Mouse (Mus musculus) cortical plate, adult 2 months (tissue): ENCODE measurements at regions not wholly inside any gene's neighbourhood (a gene's known extent, or its start where the extent isn't known, plus 50 kb on each side); places are given as distances from the start of the nearest gene placed in this dataset.

Experiments
- H3K27ac ChIP-seq: fragments of 200-500 bp; 2 replicates; pipeline ENCODE4 v1.5.1; 2012; ENCODE audit warnings: low read length, control low read depth, inconsistent platforms; ENCODE audit not compliant: insufficient read depth
- H3K4me1 ChIP-seq: fragments of 200-500 bp; 2 replicates; pipeline ENCODE4 v1.6.1; 2011; ENCODE audit warnings: low read length; ENCODE audit not compliant: control insufficient read depth, insufficient read depth
- H3K4me3 ChIP-seq: fragments of 200-500 bp; 2 replicates; pipeline ENCODE4 v1.5.1; 2011; ENCODE audit warnings: mild to moderate bottlenecking, low read length, control low read depth; ENCODE audit not compliant: insufficient read depth
- CTCF ChIP-seq: fragments of 200-500 bp; IDR thresholded peaks from 2 replicates; pipeline ENCODE4 v1.5.1; 2011; ENCODE audit warnings: mild to moderate bottlenecking, control low read depth, low read length; ENCODE audit not compliant: insufficient read depth; ENCODE audit errors: extremely low read depth
- POLR2A ChIP-seq: fragments of 200-500 bp; IDR thresholded peaks from 2 replicates; pipeline ENCODE4 v1.6.1; 2011; ENCODE audit warnings: mild to moderate bottlenecking, low read length, control low read depth; ENCODE audit not compliant: insufficient read depth; ENCODE audit errors: extremely low read depth

DNA sequence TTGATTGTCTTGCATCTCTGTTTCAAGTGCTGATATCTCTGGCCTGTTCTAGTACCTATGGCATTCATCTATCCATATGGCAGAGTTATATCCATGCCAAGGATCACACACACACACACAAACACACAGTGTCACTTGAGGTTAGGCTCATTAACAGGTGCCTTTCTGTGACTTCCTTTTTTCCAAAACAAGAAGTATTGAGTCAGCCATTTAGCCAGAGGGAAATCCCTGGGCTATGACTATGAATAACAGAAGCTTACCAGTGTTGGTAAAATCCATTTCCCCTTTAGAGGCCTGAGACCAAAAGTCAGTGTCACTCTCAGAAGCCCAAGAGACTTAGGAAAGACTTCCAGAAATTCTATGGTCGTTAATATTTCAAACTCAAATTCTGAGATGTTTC is 111.6 kb downstream of the Tmco5 start:
- no peaks in the 10 kb centered on the region for H3K4me1 ChIP-seq
- H3K27ac ChIP-seq = no peak overlapping the region
- no peak for TF ChIP-seq CTCF
- H3K4me3 ChIP-seq = no peak overlapping the region

DNA sequence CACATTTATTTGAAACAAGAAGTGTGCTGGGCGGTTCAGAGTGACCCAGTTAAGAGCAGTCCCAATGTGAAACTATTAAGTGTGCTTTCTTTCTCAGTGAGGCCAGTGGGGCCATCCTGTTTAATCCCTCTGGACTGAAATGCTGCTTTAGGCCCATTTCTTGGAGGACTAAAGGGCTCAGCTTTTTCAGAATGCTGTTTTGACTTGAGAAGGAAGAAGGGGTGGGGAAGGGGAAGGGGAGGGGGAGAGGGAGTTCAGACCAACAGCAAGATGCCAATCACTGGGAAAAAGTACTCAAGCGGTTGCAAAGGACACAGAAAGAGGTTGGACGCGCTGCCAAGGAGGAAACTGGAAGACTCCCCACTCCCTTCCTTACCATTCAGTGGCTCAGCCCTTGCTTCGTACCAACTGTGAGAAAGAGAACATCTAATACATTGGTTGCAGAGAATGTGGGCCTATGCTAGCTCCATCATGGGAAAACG is 113.1 kb downstream of the Tmco5 start:
- TF ChIP-seq POLR2A (no peak), CTCF (no peak)
- Histone ChIP-seq H3K27ac (0 out of 2 replicates have a peak overlapping the region, but pooled peaks have one; percentile 59), H3K4me3 (no peak overlapping the region), H3K4me1 (no peaks in the 10 kb centered on the region)

DNA sequence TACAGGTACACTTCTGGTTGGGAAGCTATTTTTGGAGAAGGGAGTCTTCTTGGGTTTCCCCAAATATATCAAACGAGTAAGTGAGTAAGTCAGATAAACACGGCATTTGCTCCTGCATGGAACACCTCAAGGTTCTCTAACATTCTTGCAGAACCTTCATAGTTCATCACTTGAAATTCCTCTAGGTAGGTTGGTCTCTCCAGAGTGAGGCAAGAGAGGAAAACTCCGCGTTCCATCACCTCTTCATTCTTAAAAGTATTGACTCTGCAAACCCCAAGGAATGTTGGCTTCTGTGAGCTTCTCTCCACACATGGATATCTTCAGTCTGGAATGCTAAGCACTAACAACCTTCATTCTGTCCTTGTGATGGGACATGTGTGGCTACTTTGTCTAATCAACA is 115.2 kb downstream of the Tmco5 start:
- TF ChIP-seq CTCF (no peak), POLR2A (no peak)
- Histone ChIP-seq H3K27ac (no peak overlapping the region), H3K4me1 (no peaks in the 10 kb centered on the region), H3K4me3 (no peak overlapping the region)

DNA sequence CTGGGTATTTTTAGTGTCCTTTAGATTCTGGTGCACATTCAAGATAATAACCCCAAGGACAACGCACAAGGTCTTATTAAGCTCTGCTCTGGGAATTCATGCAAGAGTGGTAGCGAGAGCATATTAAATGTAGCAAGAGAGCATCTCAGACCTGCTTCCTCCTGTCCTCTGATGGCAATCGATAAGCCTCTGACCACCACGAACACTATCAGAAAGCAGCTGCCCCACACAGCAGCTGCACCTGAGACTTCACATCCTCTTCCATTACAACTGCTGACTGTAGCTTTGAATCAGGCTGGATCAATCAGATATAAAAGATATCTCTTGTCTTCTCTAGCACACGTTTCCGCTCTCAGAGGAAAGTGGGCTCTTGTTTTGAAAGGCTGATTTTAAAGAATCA is 117.8 kb downstream of the Tmco5 start:
- H3K4me1 ChIP-seq = no peaks in the 10 kb centered on the region
- TF ChIP-seq CTCF (no peak), POLR2A (no peak)
- H3K4me3 ChIP-seq = no peak overlapping the region
- no peak overlapping the region for H3K27ac ChIP-seq

DNA sequence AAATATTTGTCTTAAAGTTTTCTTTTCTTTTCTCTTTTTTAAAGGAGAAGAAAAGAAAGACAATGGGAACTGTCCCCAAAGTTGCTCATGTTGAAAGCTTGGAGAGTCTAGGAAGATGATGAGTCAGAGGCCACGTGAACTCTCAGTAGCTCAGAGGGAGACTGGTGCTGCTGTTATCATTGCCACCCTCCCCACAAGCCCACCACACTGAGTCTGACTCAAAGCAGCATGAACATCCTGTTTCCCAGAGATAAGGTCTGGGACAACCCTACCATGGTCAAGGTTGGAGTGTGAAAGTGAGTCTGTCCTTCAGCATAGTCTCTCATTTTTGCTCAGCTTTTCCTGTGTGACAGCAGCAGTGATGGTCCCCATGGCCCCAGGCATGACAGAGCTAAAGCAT is 120.3 kb downstream of the Tmco5 start:
- TF ChIP-seq POLR2A (no peak), CTCF (no peak)
- H3K4me1 ChIP-seq = no peaks in the 10 kb centered on the region
- no peak overlapping the region for H3K4me3 ChIP-seq
- H3K27ac ChIP-seq = no peak overlapping the region

DNA sequence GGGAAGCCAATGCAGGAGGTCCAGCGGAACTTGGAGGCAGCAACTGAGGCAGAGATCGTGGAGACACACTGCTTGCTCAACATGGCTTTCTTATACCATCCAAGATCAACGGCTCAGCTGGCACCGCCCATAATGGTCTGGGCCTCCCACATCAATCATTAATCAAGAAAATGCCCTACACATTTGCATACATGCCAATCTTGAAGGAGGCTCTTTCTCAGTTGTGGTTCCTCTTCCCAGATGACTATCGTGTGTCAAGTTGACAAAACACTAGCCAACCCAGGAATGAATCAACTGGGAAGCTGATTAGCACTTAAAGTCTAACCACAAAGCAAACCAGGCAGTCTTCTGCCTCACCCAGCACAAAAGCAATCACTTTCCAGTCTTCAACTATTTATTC is 121.1 kb downstream of the Tmco5 start:
- H3K4me1 ChIP-seq = no peaks in the 10 kb centered on the region
- no peak for TF ChIP-seq POLR2A
- no peak for TF ChIP-seq CTCF
- H3K4me3 ChIP-seq = no peak overlapping the region

DNA sequence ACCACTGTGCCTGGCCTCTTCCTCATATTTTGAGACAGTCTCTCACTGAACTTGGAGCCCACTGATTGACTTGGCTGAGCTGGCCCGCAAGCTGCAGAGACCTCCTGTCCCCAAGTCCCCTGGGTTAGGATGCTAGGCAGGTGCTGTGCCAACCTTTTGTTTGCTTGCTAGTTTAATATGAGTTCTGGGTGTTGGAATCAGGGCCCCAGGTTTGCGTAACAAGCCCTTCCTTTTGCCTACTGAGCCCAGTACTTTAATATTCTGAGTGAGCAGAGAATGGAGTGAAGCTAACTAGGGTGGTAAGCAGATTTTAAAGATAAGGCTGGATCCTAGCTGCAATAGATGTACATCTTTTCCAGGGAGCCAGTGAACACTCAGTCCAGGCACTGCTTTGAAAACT is 117.2 kb upstream of the Spred1 start:
- no peaks in the 10 kb centered on the region for H3K4me1 ChIP-seq
- TF ChIP-seq POLR2A (no peak), CTCF (no peak)
- no peak overlapping the region for H3K27ac ChIP-seq
- no peak overlapping the region for H3K4me3 ChIP-seq

More for the DNA sequence above, 121.1 kb downstream of the Tmco5 start:
- no peak overlapping the region for H3K27ac ChIP-seq

DNA sequence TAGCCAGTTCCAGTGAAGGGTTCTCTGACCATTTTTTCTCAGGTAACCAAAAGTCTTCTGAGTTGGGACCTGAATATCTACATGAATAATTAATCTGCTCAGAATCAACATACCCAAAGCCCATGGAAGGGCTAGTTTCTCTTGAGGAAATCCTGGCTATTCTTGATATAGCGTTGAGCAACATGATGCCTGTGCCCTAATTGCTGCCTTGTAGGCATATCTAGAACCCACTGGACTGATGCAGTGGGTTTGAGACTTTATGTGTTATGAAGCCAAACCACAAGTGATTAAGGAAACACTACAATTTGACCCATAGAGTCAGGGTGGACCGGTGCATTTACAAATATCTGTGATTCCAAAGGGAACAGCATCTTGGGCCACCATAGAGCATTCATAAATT is 114.3 kb upstream of the Spred1 start:
- no peak overlapping the region for H3K4me3 ChIP-seq
- no peak for TF ChIP-seq POLR2A
- TF ChIP-seq CTCF = no peak
- no peaks in the 10 kb centered on the region for H3K4me1 ChIP-seq
- H3K27ac ChIP-seq = no peak overlapping the region

DNA sequence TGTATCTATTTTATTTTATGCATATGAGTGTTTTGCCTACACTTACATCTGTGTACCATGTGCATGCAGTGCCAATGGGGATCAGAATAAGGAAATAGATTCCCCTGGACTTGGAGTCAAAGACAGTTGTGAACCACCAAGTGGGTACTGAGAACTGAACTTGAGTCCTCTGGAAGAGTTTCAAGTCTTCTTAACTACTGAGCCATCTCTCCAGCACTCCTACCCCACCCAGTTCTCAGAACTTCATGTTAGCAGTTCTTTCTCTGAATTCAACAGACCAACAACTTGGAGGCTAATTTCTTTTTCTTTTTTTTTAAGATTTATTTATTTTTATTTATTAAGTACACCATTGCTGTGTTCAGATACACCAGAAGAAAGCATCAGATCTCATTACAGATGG is 112.3 kb upstream of the Spred1 start:
- no peaks in the 10 kb centered on the region for H3K4me1 ChIP-seq
- no peak for TF ChIP-seq POLR2A
- TF ChIP-seq CTCF = no peak
- H3K27ac ChIP-seq = no peak overlapping the region
- no peak overlapping the region for H3K4me3 ChIP-seq

DNA sequence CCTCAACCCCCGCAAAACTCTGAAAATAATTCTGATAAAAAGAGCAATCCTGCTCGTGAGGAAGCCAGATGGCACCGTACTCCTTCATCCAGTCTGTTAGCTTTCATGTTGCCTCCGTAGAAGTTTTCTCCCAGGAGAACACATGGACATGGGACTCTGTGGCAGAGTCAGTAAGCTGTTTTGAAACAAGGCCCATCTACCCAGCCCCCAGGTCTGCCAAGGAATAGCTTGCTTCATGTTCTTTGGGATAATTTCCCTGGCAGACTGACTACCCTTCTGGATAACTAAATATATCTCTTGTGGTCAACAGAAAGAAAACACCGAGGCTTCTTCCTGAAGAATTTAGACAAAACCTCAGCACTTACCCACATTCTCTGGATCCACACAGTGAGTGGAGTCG is 111.2 kb upstream of the Spred1 start:
- no peak for TF ChIP-seq POLR2A
- no peak for TF ChIP-seq CTCF
- Histone ChIP-seq H3K27ac (no peak overlapping the region), H3K4me3 (no peak overlapping the region)

DNA sequence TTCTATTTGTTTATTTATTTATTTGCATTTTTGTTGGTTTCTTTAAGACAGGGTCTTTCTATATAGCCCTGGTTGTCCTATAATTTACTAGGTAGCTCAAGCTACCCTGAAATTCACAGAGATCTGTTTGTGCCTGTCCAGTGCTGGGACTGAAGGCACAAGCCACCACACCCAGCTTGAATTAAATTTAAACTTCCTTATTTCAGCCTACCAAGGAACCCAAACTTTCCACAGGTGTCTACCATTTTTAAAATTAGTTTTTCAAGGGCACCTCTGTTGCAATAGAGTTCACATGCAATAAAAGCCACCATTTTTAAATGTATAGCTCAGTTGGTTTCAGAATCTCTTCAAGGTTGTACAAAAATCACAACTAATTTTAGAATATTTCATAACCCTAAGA is 110.2 kb upstream of the Spred1 start:
- Histone ChIP-seq H3K27ac (no peak overlapping the region), H3K4me1 (no peaks in the 10 kb centered on the region), H3K4me3 (no peak overlapping the region)
- TF ChIP-seq CTCF = no peak
- TF ChIP-seq POLR2A = no peak

More for the DNA sequence above, 111.2 kb upstream of the Spred1 start:
- no peaks in the 10 kb centered on the region for H3K4me1 ChIP-seq
